Comparison of ENCODE assay signal across 7 mouse cellular contexts in genomic region chr9:20651602-20652259, GRCm38 (mm10). TPM values are rescaled to one million over a fixed set of nuclear protein-coding genes. Genes with fewer than 3 reads are reported as not detected.
A peak's percentile ranks its signal among the peaks of the same experiment; 100 is the strongest.
DNase-seq lines count a peak whose midpoint lies in the region; ATAC-seq lines count a peak whose summit lies in the region.

TSS of gene Pin1 (plus strand) at chr9:20652095.

- ATAC-seq in intestine, embryonic 16.5 days: peak; percentile 100
- ATAC-seq in midbrain, embryonic 11.5 days (ENCODE audit: low FRiP score): peak; percentile 100

- H3K4me1 ChIP-seq in intestine, embryonic 16.5 days (ENCODE audit: control insufficient read depth, insufficient read depth, low read length): peaks cover 18% of the 10 kb centered on the region
- peaks cover 19% of the 10 kb centered on the region for H3K4me1 ChIP-seq in midbrain, embryonic 11.5 days (ENCODE audit: control insufficient read depth, insufficient read depth, low read length)

- H3K27me3 ChIP-seq in intestine, embryonic 16.5 days (replicated peaks; ENCODE audit: control insufficient read depth, insufficient read depth, low read length): no peaks in the 10 kb centered on the region
- H3K27me3 ChIP-seq in midbrain, embryonic 11.5 days (ENCODE audit: control insufficient read depth, insufficient read depth, low read length): no peaks in the 10 kb centered on the region

- peak; percentile 100 for DNase-seq in adrenal gland, adult 8-10 months
- DNase-seq in embryo, embryonic 9.5 days (ENCODE audit: extremely low spot score): peak; percentile 97
- DNase-seq in gastrocnemius, postnatal 4 days (ENCODE audit: low spot score in 2 of 2): peak; percentile 93 to 97
- DNase-seq in left cerebral cortex, postnatal 36 days (ENCODE audit: low spot score in 2 of 2): peak; percentile 99
- peak; percentile 99 for DNase-seq in midbrain, embryonic 11.5 days (ENCODE audit: low spot score, missing footprints)
- DNase-seq in skeletal muscle tissue, adult 2 months (ENCODE audit: low read depth, low spot score): peak; percentile 99

- peak within 1 kb of the TSS; percentile 6; the same call in 1 of the 2 replicates for H3K27ac ChIP-seq in intestine, embryonic 16.5 days (ENCODE audit: low read length)
- H3K27ac ChIP-seq in midbrain, embryonic 11.5 days (ENCODE audit: low read depth, low read length): no peak within 1 kb of the TSS

- no peaks in the 10 kb centered on the region for H3K9me3 ChIP-seq in intestine, embryonic 16.5 days (ENCODE audit: control insufficient read depth, low read length)
- H3K9me3 ChIP-seq in midbrain, embryonic 11.5 days (ENCODE audit: control insufficient read depth, low read length): no peaks in the 10 kb centered on the region

- 0 out of 2 replicates have a peak, but pooled peaks cover 2% of the 10 kb centered on the region for H3K36me3 ChIP-seq in intestine, embryonic 16.5 days (ENCODE audit: control insufficient read depth, insufficient read depth, low read length)
- peaks cover 15% of the 10 kb centered on the region for H3K36me3 ChIP-seq in midbrain, embryonic 11.5 days (ENCODE audit: control insufficient read depth, insufficient read depth, low read length)

- peak within 1 kb of the TSS; percentile 86 for H3K9ac ChIP-seq in intestine, embryonic 16.5 days (ENCODE audit: low read depth, low read length)
- peak within 1 kb of the TSS; percentile 91 for H3K9ac ChIP-seq in midbrain, embryonic 11.5 days (ENCODE audit: low read length)

- H3K4me2 ChIP-seq in intestine, embryonic 16.5 days (ENCODE audit: low read depth, low read length): peak within 1 kb of the TSS; percentile 76
- peak within 1 kb of the TSS; percentile 76 for H3K4me2 ChIP-seq in midbrain, embryonic 11.5 days

- H3K4me3 ChIP-seq in intestine, embryonic 16.5 days (ENCODE audit: low read length): peak within 1 kb of the TSS; percentile 97
- H3K4me3 ChIP-seq in midbrain, embryonic 11.5 days (ENCODE audit: low read depth, low read length): peak within 1 kb of the TSS; percentile 96

- intact Hi-C loops in left cerebral cortex, postnatal 36 days (cut with DNase I): no loop called here

- WGBS in intestine, embryonic 16.5 days: 0% methylated on average over 45 of the region's 45 CpGs
- WGBS in midbrain, embryonic 11.5 days: under 1% methylated on average over 45 of the region's 45 CpGs

RNA-seq across cellular contexts. Expression of gene Pin1, which starts in this region (rescaled TPM):
- 10 to 100 TPM; 29.0 to 30.9 (median 30.3) TPM for total RNA-seq in adrenal gland, adult 8-10 months (2022)
- total RNA-seq in gastrocnemius, postnatal 4 days (2021): 10 to 100 TPM; 17.3 to 18.6 TPM
- polyA plus RNA-seq in intestine, embryonic 16.5 days (2015; fragmentation: Nextera tagmentation; extraction: Ambion mirVana): 42.0 and 45.4 TPM in 2 replicates
- total RNA-seq in left cerebral cortex, postnatal 36 days (2021): 10 to 100 TPM; 42.4 to 43.8 TPM
- polyA plus RNA-seq in midbrain, embryonic 11.5 days (2014; fragmentation: Nextera tagmentation; extraction: Ambion mirVana): 60.8 and 64.6 TPM in 2 replicates
